Mouse (Mus musculus) forebrain, postnatal 0 days (tissue): ENCODE measurements around the gene Myo16. TPM values are rescaled to one million over a fixed set of nuclear protein-coding genes. Genes with fewer than 3 reads are reported as not detected.

ENCODE experiments used
- ATAC-seq: fragments of 200-750 bp; cut with Nextera tagmentation; 2 replicates; pipeline ENCODE4 v1.8.0; 2017; ENCODE audit warnings: mild to moderate bottlenecking, moderate library complexity
- DNase-seq: peaks from one replicate; pipeline ENCODE4 v3.0.0-alpha.2; 2015
- H3K27ac ChIP-seq: fragments of 300-500 bp; sonication (generic); 2 replicates; pipeline ENCODE4 v1.5.1; 2014; ENCODE audit warnings: low read depth, mild to moderate bottlenecking, antibody characterized with exemption, low read length, moderate library complexity, mixed read lengths
- H3K27me3 ChIP-seq: fragments of 300-500 bp; sonication (generic); 2 replicates; pipeline ENCODE4 v1.6.1; 2014; ENCODE audit warnings: mild to moderate bottlenecking, low read length, mixed read lengths; ENCODE audit not compliant: insufficient read depth
- H3K36me3 ChIP-seq: fragments of 300-500 bp; sonication (generic); 2 replicates; pipeline ENCODE4 v1.6.1; 2014; ENCODE audit warnings: mild to moderate bottlenecking, moderate library complexity; ENCODE audit not compliant: insufficient read depth
- H3K4me1 ChIP-seq: fragments of 300-500 bp; sonication (generic); 2 replicates; pipeline ENCODE4 v1.6.1; 2014; ENCODE audit warnings: antibody characterized with exemption; ENCODE audit not compliant: insufficient read depth
- H3K4me2 ChIP-seq: fragments of 300-500 bp; sonication (generic); 2 replicates; pipeline ENCODE4 v1.6.1; 2014; ENCODE audit warnings: low read depth, mild to moderate bottlenecking, moderate library complexity
- H3K4me3 ChIP-seq: fragments of 300-500 bp; sonication (generic); 2 replicates; pipeline ENCODE4 v1.5.1; 2014; ENCODE audit warnings: low read depth, low read length, mixed read lengths
- H3K9ac ChIP-seq: fragments of 300-500 bp; sonication (generic); 2 replicates; pipeline ENCODE4 v1.6.1; 2014; ENCODE audit warnings: mild to moderate bottlenecking
- H3K9me3 ChIP-seq: fragments of 300-500 bp; sonication (generic); 2 replicates; pipeline ENCODE4 v1.6.1; 2016; ENCODE audit warnings: low read length
- CTCF ChIP-seq: sonication (generic); IDR thresholded peaks from 2 replicates; pipeline ENCODE4 v1.5.1; 2016; ENCODE audit warnings: antibody characterized with exemption, control low read depth, low read depth
- WGBS: fragments of 180-500 bp; shearing (Covaris S2); extraction: QIAGEN DNeasy Blood & Tissue Kit; methylation state at CpG from one replicate; pipeline ENCODE4 v1.1.7; 2014; 5-methylcytosine and 5-hydroxymethylcytosine counted together
- polyA plus RNA-seq: library from polyadenylated mRNA; unstranded; fragments of >200 nt; fragmentation: Nextera tagmentation; extraction: Ambion mirVana; gene quantifications from 2 replicates; pipeline ENCODE4 v1.2.1, GENCODE M21; 2015
- total RNA-seq: library from RNA; depleted of rRNA; stranded (reverse); fragments of >200 nt; gene quantifications from 2 replicates; pipeline ENCODE4 v1.2.3, GENCODE M21; 2014

Gene Myo16
- total and polyA plus RNA-seq, 2 experiments from 2014 or later = 5.5 to 58.6 TPM

- 55% methylated on average over 7 of the region's 7 CpGs for WGBS
- no peaks in the 10 kb centered on the region; the same call in 1 of the 2 replicates for H3K36me3 ChIP-seq
- ATAC-seq (no peak), DNase-seq (no peak)
- no peak overlapping the region for H3K4me2 ChIP-seq
- no peak for TF ChIP-seq CTCF
- H3K4me1 ChIP-seq = no peaks in the 10 kb centered on the region
- H3K27ac ChIP-seq = no peak overlapping the region
- H3K9me3 ChIP-seq = no peaks in the 10 kb centered on the region
- H3K9ac ChIP-seq = no peak overlapping the region
- no peak overlapping the region for H3K4me3 ChIP-seq
- H3K27me3 ChIP-seq = no peaks in the 10 kb centered on the region
These were observed 241.4 kb downstream of the Myo16 start for GRCm38 (mm10) chr8:10395146-10395545.

- no peak overlapping the region for H3K9ac ChIP-seq
- peak; percentile 23; the same call in 1 of the 2 replicates for ATAC-seq
- no peaks in the 10 kb centered on the region for H3K4me1 ChIP-seq
- no peaks in the 10 kb centered on the region for H3K27me3 ChIP-seq
- peak; percentile 92 for DNase-seq
- no peak overlapping the region for H3K4me2 ChIP-seq
- no peaks in the 10 kb centered on the region for H3K9me3 ChIP-seq
- H3K4me3 ChIP-seq = no peak overlapping the region
- H3K27ac ChIP-seq = no peak overlapping the region
- peak; percentile 81 for TF ChIP-seq CTCF
- no peaks in the 10 kb centered on the region; the same call in 1 of the 2 replicates for H3K36me3 ChIP-seq
- WGBS = 4% methylated on average over 4 of the region's 4 CpGs
These were observed 248.9 kb downstream of the Myo16 start for GRCm38 (mm10) chr8:10402606-10403005.

DNA sequence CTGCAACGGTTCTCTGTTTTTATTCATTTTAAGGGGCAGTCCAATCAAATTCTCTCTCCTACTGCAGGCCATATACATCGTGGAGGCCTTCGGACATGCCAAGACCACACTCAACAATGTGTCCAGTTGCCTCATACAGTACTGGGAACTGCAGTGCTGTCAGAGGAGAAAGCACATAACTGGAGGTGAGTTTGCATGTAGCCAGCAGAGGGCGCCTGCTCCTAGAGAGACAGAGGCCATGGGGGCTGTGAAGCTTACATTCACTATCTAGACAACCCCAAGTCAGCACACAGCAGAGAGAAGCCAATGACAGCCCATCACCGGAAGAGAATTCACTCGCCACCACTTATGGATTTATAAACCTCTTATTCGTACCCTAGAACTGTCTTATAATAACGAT is 251.8 kb downstream of the Myo16 start:
- Histone ChIP-seq H3K4me2 (no peak overlapping the region), H3K27me3 (no peaks in the 10 kb centered on the region), H3K9ac (no peak overlapping the region), H3K4me1 (no peaks in the 10 kb centered on the region), H3K4me3 (no peak overlapping the region), H3K36me3 (peaks cover 3% of the 10 kb centered on the region), H3K9me3 (no peaks in the 10 kb centered on the region), H3K27ac (no peak overlapping the region)
- 42% methylated on average over 8 of the region's 8 CpGs for WGBS
- peak; percentile 76 for ATAC-seq
- peak; percentile 80 for DNase-seq
- TF ChIP-seq CTCF = peak; percentile 91

GRCm38 (mm10) chr8:10409043-10409442 is 255.3 kb downstream of the Myo16 start:
- H3K4me1 ChIP-seq = no peaks in the 10 kb centered on the region
- H3K4me3 ChIP-seq = no peak overlapping the region
- H3K9ac ChIP-seq = no peak overlapping the region
- no peaks in the 10 kb centered on the region for H3K9me3 ChIP-seq
- no peak overlapping the region for H3K4me2 ChIP-seq
- no peak for DNase-seq
- H3K27ac ChIP-seq = no peak overlapping the region
- no peak for ATAC-seq
- TF ChIP-seq CTCF = no peak
- H3K27me3 ChIP-seq = no peaks in the 10 kb centered on the region
- 88% methylated on average over 9 of the region's 9 CpGs for WGBS
- H3K36me3 ChIP-seq = peaks cover 4% of the 10 kb centered on the region

- ATAC-seq = peak; percentile 25; the same call in 1 of the 2 replicates
- Histone ChIP-seq H3K9me3 (no peaks in the 10 kb centered on the region), H3K4me3 (no peak overlapping the region), H3K27ac (no peak overlapping the region), H3K4me2 (no peak overlapping the region), H3K4me1 (no peaks in the 10 kb centered on the region), H3K9ac (no peak overlapping the region), H3K36me3 (peaks cover 4% of the 10 kb centered on the region), H3K27me3 (no peaks in the 10 kb centered on the region)
- TF ChIP-seq CTCF = no peak
- no peak for DNase-seq
- 28% methylated on average over 4 of the region's 4 CpGs for WGBS
These were observed 257.8 kb downstream of the Myo16 start for GRCm38 (mm10) chr8:10411511-10411910.

DNA sequence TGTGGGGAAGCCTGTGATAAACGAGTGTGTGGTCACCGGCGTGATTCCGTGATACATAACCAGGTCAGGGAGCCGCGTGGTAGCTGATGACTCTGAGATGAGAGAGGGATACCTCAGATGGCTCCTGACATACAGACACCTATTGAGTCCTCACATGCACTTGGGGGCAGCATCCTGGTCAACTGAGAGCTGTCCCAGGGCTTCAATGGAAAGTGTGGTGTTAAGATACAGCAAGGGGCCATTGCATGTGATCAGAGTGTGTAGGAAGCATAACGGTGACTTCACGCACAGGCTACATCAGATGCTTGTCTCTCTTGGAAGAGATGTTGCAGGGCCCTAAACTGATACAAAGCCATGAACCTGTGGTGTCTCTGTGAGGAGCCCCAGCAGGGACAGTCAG is 260.2 kb downstream of the Myo16 start:
- Histone ChIP-seq H3K9ac (no peak overlapping the region), H3K4me2 (no peak overlapping the region), H3K9me3 (no peaks in the 10 kb centered on the region), H3K4me1 (no peaks in the 10 kb centered on the region), H3K27ac (no peak overlapping the region), H3K4me3 (no peak overlapping the region), H3K27me3 (no peaks in the 10 kb centered on the region), H3K36me3 (peaks cover 4% of the 10 kb centered on the region)
- DNase-seq (no peak), ATAC-seq (no peak)
- WGBS = 87% methylated on average over 8 of the region's 8 CpGs
- TF ChIP-seq CTCF = no peak

- Histone ChIP-seq H3K9me3 (no peaks in the 10 kb centered on the region), H3K27me3 (no peaks in the 10 kb centered on the region), H3K4me3 (no peak overlapping the region), H3K27ac (no peak overlapping the region), H3K4me1 (peaks cover 5% of the 10 kb centered on the region; the same call in 1 of the 2 replicates), H3K36me3 (peaks cover 4% of the 10 kb centered on the region), H3K4me2 (no peak overlapping the region), H3K9ac (no peak overlapping the region)
- DNase-seq (peak; percentile 92), ATAC-seq (peak; percentile 61)
- peak; percentile 95 for TF ChIP-seq CTCF
- WGBS = 21% methylated on average over 6 of the region's 6 CpGs
These were observed 261.0 kb downstream of the Myo16 start for GRCm38 (mm10) chr8:10414684-10415212.

DNA sequence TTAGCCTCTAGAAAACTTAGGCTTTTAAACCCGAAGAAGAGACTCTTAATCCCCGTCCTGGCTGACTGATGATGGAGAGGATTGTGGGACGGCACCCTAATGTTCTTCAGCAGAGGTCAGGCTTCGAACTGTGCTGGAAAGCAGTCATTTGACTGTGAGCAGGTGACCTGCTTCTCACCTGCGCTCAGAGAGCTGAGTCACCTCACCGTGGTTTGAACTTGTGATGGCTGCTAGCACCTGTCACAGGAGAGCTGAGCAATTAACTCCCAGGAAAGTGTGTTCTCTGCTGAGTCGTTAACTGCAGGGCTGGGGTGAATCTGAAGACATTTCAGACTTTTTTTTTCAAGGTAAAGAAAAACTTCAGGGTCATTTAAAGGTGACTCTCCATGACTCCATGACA is 261.6 kb downstream of the Myo16 start:
- DNase-seq (no peak), ATAC-seq (no peak)
- Histone ChIP-seq H3K27ac (no peak overlapping the region), H3K27me3 (no peaks in the 10 kb centered on the region), H3K4me2 (no peak overlapping the region), H3K36me3 (peaks cover 3% of the 10 kb centered on the region), H3K9ac (no peak overlapping the region), H3K4me3 (no peak overlapping the region), H3K9me3 (no peaks in the 10 kb centered on the region), H3K4me1 (peaks cover 5% of the 10 kb centered on the region; the same call in 1 of the 2 replicates)
- no peak for TF ChIP-seq CTCF
- 21% methylated on average over 7 of the region's 7 CpGs for WGBS
